Mouse (Mus musculus): ENCODE measurements around the gene Vmn1r15.

DNA sequence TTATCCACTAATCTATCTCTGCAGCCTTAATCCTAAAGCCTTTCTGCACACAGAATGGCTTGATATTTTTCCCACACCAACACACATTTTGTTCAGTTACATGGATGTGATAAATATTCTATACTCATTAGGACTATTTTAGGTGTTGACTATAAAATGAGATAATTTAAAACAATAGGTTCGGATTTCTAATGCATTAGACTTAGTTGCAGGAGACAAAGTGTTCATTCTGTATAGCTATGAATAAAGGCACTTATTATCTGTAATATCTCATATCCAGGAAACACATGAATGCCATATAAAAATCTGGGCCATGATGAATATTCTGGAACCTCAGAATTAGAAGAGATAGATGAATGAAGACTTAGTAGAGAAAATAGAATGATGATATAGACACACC is at the start of gene Vmn1r15:
- TF ChIP-seq CTCF (IDR thresholded peaks at IDR 0.05) (no peak), EP300 (IDR thresholded peaks at IDR 0.05) (no peak)

All from lung, postnatal 0 days (tissue).